Mouse (Mus musculus): ENCODE measurements around the gene Padi2.

The Padi2 gene

DNA sequence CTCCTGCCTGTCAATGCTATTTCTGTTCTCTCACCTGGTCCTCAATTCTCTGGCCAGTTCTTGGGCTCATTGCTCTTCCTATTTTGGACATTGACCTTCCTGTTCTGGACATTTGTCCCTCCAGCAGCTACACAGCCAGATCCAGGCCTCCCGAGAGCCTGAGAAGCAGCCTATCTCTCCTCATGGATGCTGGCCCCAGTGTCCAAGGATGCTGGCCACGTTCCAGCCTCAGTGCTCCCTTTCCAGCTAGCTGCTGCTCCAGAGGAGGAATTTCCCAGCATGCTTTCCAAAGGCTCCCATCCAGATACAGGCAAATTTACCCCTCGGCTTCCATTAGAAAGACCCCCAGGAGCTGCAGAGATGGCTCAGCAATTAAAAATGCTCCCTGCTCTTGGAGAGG, 44.4 kb downstream of the Padi2 start:
- in situ Hi-C loops (cut with MboI; ENCODE audit: unreplicated experiment in 2 of 2) = loop anchor here (10.0 kb wide), 2 partner anchors 126 to 266 kb away; no protein-coding TSS in a partner anchor

GRCm38 (mm10) chr4:140951861-140952641, 45.9 kb downstream of the Padi2 start:
- in situ Hi-C loops (cut with MboI; ENCODE audit: unreplicated experiment in 2 of 2) = loop anchor here (10.0 kb wide), 2 partner anchors 127 to 267 kb away; no protein-coding TSS in a partner anchor

DNA sequence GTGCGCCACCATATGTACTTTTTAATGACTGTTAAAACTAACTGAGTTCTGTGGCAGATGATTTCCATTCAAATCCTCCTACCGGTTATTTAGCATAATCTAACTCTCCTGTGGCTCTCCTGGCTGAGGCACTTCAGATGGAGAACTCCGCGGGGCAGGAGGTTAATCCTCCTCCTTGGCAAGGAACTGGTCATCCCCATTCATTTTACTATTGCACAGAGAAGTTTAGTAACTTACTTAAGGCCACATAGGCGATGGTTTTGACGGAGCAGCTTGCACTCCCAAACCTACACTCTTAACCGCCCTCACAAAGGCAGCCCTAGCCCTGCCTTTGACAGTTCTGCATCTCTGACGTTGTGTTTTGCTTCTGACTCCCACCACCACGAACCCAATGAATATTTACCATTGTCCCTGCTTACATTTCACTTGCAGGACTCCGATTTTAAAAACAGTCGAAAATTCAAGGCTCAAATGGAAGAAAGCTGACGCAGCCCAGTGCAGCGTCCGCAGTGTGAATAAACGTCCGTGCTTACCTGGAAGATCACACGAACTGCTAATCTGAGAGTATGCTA, 51.1 kb downstream of the Padi2 start:
- in situ Hi-C loops (cut with MboI; ENCODE audit: unreplicated experiment in 2 of 2) = loop anchor here (5.0 to 10.0 kb wide), 4 partner anchors 50 to 272 kb away; partner anchors contain the start of gene Padi2 (in 2 of the 2)

- in situ Hi-C loops (cut with MboI; ENCODE audit: unreplicated experiment in 2 of 2) = loop anchor here (5.0 to 10.0 kb wide), 4 partner anchors 50 to 273 kb away; partner anchors contain the start of gene Padi2 (in 2 of the 2)
Measured at GRCm38 (mm10) chr4:140957725-140958124, 51.6 kb downstream of the Padi2 start.

DNA sequence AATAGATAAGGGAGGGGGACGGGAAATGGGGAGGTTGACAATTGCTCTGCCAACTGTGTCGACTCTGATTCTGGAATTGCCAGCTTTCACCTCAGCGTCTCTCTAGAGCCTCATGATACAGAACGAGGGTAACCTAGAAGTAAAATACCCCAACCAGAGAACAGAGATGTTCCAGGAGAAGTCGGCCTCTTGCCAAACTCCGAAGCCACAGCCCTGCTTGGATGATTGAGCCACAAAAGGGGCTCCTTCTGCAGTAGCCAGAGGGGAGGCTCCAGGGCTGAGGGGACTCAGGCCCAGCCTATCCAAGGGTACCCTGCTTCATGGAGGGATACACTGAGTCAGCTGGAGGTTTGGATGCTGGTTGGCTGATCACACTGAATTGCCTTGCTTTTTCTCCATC, 52.2 kb downstream of the Padi2 start:
- in situ Hi-C loops (cut with MboI; ENCODE audit: unreplicated experiment in 2 of 2) = loop anchor here (5.0 to 10.0 kb wide), 4 partner anchors 51 to 274 kb away; partner anchors contain the start of gene Padi2 (in 2 of the 2)

GRCm38 (mm10) chr4:140959128-140959679, 53.1 kb downstream of the Padi2 start:
- in situ Hi-C loops (cut with MboI; ENCODE audit: unreplicated experiment in 2 of 2) = loop anchor here (5.0 to 10.0 kb wide), 4 partner anchors 52 to 274 kb away; partner anchors contain the start of gene Padi2 (in 2 of the 2)

DNA sequence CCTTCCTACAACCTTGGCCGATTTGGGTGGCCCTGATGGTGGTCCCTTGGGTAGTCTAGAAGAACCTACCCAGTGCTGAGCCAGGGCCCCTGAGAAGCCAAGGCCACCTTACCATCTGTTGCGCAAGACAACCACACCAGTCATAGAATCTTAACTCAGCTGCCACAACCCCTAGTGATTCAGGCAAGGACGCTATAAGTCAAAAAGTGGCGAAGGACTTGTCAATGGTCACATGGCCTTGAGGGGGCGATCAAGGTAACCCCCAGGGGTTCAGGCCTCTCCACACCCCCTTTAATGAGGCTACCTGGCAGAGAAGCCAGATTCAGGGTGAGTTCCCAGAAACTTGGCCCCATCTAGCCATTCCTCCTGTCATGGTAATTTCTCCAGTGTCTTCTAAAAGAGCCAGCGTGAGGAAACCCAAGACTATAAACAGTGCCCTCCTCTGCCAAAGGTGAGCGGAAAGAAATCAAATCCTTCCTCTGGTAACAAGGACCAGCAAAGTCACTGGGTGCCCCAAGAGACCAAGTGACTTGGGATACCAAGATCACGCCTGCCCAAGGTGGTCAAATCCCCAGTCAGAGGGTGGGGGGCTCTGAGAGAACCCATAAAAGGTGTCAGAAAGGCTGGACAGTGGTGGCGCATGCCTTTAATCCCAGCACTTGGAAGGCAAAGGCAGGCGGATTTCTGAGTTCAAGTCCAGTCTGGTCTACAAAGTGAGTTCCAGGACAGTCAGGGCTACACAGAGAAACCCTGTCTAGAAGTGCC, 53.8 kb downstream of the Padi2 start:
- in situ Hi-C loops (cut with MboI; ENCODE audit: unreplicated experiment in 2 of 2) = loop anchor here (5.0 to 10.0 kb wide), 4 partner anchors 53 to 275 kb away; partner anchors contain the start of gene Padi2 (in 2 of the 2)

DNA sequence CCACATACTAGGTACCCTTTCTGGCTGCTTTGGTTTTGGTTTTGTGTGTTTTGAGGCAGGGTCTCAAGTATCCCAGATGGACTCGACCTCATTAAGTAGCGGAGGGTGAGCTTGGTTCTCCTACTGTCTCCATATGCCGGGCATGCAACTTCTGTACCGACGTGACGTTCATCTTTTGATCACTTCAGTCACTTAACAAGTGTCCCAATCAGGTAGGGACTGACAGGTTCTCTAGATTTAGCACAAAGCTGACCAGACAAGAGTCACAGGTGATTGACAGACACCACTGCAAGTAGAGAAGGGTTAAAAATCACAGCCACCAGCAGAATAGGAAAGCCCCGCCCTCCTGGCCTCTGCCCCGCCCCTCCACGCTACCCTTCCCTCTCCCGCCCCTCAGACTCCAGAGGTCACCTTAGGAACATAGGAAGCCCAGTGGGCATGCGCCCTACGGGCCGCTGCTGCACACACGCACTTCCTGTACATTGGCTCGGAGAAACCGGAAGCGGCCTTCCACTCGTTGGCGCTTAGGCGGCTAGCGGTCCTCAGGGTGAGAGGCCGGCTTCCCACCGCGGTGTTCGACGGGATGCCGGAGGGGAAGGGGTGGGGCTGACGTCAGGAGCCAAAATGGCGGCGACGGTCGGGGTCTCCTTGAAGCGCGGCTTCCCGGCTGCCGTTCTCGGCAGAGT, 54.8 kb downstream of the Padi2 start, which contains the start of gene Sdhb:
TSS of gene Sdhb (plus strand) at position 423 of the 686 bp plus-strand sequence.
- in situ Hi-C loops (cut with MboI; ENCODE audit: unreplicated experiment in 2 of 2) = no loop called here

- in situ Hi-C loops (cut with MboI; ENCODE audit: unreplicated experiment in 2 of 2) = no loop called here
Measured at GRCm38 (mm10) chr4:140961467-140962206, 55.5 kb downstream of the Padi2 start.

GRCm38 (mm10) chr4:140962207-140962909, 56.2 kb downstream of the Padi2 start:
- in situ Hi-C loops (cut with MboI; ENCODE audit: unreplicated experiment in 2 of 2) = no loop called here

DNA sequence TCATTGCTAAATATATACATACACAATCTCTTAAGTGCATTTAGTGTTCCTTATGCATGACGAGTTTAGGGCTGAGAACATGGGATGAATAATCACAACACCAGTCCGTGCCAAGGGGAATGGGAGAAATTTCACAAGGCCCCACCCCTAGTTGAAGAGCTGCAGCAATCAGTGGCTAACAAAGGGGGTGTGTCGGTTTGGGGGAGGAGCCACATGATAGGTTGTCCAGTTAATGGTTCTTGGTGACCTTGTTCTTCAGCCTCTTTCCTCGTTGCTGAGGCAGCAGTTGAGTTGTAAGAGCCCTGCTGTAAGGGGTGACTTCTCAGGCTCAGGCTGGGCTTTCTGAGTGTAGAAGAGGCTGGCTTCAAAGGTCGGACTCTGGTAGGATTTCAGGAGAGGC, 56.8 kb downstream of the Padi2 start:
- in situ Hi-C loops (cut with MboI; ENCODE audit: unreplicated experiment in 2 of 2) = no loop called here

GRCm38 (mm10) chr4:140963941-140964597, 57.9 kb downstream of the Padi2 start:
- in situ Hi-C loops (cut with MboI; ENCODE audit: unreplicated experiment in 2 of 2) = no loop called here

DNA sequence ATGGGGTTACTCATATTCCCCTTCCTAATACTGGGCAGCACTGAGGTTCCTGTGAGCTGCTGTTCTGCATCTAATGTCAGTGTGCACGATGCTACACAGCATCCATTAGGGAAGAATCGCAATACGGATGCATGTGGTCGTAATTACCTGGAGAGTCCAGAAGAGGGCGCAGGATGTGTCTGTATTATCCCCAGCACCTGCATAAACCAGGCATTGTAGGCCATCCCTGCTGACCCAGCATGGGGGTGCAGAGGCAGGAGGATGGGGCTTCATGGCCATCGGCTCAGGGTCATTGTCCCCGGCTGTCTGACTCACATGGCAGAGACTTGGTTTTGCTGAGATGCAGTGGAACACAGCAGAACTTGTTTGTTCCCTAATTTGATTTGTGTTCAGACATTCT, 58.5 kb downstream of the Padi2 start:
- in situ Hi-C loops (cut with MboI; ENCODE audit: unreplicated experiment in 2 of 2) = loop anchor here (5.0 kb wide), 1 partner anchor 58 kb away; no protein-coding TSS in a partner anchor

DNA sequence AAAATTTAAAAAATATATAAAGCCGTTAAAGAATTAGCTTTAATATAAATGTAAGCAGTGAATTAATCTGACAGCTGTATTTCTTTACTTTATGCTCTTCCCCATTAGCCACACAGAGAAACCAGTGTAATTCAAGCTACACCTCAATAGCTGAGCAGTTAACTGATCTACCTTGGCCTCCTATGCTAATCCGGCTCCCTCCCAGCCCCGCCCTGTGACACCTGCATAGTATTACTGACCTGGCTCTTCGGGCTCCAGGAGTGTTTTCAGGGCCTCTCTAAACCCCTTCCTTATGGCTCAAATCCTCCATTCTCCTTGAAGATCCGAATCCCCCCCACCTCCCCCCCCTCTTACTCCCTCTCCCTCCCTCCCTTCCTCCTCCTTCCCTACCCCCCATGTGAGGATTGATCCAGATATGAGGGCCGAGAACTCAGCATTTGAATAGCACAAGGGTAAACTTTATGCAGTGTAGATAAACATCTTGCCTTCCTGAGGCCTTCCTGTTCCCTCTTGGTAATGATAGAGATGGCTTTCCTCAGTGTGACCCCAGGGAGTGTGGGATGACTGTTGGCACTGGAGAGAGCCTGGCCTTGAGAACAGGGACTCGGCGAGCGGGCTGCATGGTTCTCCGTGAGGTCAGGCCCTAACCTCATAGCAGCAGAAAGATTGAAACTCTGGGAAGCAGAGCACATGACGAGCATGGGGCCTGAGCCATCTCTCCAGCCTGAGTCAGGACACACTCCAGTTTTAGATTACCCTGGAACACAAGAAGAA, 61.4 kb downstream of the Padi2 start:
- in situ Hi-C loops (cut with MboI; ENCODE audit: unreplicated experiment in 2 of 2) = loop anchor here (5.0 kb wide), 1 partner anchor 55 kb away; no protein-coding TSS in a partner anchor

DNA sequence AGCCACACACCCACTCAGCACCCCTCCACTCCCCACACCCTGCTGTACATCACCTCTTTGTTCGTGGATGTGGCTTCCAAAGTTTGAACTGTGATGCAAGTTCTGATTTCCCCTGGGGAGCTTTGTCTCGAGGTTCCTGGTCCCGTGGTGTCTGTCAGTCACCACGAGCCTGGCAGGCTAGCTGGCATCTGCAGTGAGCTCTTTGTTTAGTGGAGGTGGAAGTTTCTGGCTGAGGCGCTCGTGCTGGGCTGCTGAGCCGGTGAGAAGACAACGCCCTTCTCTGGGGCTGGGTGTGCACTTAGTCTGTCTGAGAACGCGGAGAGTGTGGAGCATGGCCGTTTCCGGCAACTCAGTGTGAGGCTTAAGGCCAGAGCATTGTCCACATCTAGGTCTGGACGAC, 65.5 kb downstream of the Padi2 start:
- in situ Hi-C loops (cut with MboI; ENCODE audit: unreplicated experiment in 2 of 2) = no loop called here

DNA sequence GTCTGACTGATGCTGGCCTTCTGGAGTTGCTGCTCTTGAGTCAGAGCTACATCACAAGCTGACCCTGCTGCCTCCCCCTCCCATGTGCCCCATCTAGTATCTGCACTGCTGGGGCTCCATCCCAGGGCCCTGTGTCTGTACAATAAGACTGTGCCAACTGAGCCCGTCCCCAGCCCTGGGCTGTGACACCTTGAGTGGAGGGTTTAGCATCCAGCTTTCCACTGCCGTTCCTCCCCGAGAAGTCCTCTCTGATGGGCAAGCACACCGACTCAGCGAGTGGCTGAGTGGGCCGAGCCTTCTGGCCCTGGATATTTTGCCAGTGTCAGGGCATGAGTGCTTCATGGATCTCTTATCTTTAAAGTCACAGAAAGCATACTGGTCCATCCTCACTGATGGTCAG, 68.3 kb downstream of the Padi2 start:
- in situ Hi-C loops (cut with MboI; ENCODE audit: unreplicated experiment in 2 of 2) = no loop called here

DNA sequence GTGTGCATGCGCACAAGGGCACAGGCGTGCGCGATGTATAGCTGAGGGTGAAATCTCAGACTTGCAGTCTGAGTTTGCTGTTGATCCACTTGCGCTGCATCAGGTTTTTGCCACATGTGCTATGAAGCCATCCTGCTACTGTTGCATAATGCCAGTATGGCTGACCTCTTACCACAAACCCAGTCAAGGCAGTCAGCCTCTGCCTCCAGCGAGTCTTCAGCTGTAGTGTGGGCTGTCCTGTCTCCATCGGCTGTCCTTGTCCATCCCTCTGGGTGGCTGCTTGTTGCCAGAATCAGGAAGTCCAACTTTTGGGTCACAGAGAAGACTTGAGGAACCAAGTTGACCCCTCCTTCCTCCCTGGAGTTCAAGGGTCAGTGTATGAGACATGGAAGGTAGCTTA, 69.2 kb downstream of the Padi2 start:
- in situ Hi-C loops (cut with MboI; ENCODE audit: unreplicated experiment in 2 of 2) = no loop called here

Data from v-Abl transformed pro-B cells (cell line).